Mouse (Mus musculus): ENCODE data around the gene Heatr6. TPM values are rescaled to one million over a fixed set of nuclear protein-coding genes. Genes with fewer than 3 reads are reported as not detected.
A peak's percentile ranks its signal among the peaks of the same experiment; 100 is the strongest.

Gene Heatr6
- polyA plus RNA-seq, 1 experiment: 27.4 TPM

DNA sequence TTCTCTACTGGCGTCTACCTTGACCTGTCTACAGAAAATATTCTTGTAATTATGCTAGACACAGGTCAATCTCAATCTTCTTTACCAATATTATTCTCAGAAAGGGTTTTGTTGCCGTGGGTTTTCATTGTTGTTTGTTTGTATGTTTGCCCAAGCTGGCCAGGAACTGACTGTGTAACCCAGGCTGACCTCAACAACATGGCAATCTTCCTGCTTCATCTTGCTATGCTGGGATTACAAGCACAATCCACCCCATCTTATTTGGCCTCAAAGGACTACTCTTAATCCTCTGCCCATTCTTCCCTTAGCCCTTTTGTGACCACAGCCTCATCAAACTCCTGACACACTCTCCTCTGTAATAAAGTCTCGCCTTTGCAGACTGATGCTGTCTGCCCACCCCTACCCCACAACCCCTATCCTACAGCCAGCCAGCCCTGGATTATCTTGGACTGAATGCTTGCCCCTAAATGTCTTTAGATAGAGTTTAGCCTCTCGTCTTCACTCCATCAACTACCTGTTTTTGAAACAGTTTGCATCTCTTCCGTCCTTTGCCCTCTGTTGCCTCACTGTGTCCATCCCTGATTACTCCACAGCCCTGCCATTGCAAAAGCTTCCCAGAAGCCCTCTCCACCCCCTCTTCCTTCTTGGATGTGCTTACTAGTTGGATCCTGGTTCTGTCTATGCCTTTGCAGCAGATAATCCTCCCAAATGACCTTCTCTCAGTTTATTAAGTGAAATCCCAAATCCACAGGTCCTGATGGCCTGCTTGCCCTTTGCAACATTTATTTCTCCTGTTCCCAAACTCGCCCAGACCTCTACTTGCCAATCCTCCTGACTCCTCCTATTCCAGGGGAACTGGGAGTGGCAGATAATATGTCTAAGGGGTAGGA lies 5.9 kb upstream of the Heatr6 start:
- no peaks in the 10 kb centered on the region for H3K36me3 ChIP-seq (ENCODE audit: control insufficient read depth, insufficient read depth, low read length)
- WGBS: 68% methylated on average over 6 of the region's 6 CpGs
- peaks cover 10% of the 10 kb centered on the region for H3K4me1 ChIP-seq (ENCODE audit: control insufficient read depth, insufficient read depth, insufficient read length, low read length)
- no peaks in the 10 kb centered on the region for H3K27me3 ChIP-seq (ENCODE audit: control insufficient read depth, insufficient read depth, low read length)
- no peak overlapping the region for H3K27ac ChIP-seq (ENCODE audit: insufficient read depth, low read depth, low read length)
- TF ChIP-seq POLR2A (IDR thresholded peaks at IDR 0.05; ENCODE audit: low read depth, low read length): no peak
- TF ChIP-seq CTCF (IDR thresholded peaks at IDR 0.05; ENCODE audit: extremely low read depth, insufficient read length, insufficient replicate concordance, low read depth, low read length): no peak
- no peak overlapping the region for H3K4me3 ChIP-seq (ENCODE audit: low read depth, low read length)

DNA sequence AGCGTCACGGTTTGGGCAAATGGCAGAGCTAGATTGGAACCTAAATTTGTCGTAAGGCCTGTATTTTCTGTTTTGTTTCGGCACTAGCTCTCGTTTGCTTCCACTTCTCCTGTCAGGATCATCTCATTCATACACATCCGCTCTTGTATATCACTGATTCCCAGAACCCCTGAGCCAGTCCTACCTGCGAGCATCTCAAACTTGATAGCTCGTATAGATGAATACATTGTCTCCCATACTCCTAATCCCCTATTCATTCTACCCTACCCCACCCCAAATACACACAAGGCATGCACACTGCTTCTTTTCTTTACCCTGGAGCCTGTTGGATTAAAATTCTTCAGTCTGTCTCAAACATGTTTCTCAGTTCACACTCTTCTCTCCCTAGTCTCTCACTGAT lies 731 bp downstream of the Heatr6 start:
- TF ChIP-seq POLR2A (IDR thresholded peaks at IDR 0.05; ENCODE audit: low read depth, low read length) (no peak), CTCF (IDR thresholded peaks at IDR 0.05; ENCODE audit: extremely low read depth, insufficient read length, insufficient replicate concordance, low read depth, low read length) (no peak)
- Histone ChIP-seq H3K36me3 (ENCODE audit: control insufficient read depth, insufficient read depth, low read length) (peaks cover 28% of the 10 kb centered on the region), H3K4me1 (ENCODE audit: control insufficient read depth, insufficient read depth, insufficient read length, low read length) (peaks cover 7% of the 10 kb centered on the region; the same call in 1 of the 2 replicates), H3K4me3 (ENCODE audit: low read depth, low read length) (peak overlapping the region; percentile 94), H3K27ac (ENCODE audit: insufficient read depth, low read depth, low read length) (peak overlapping the region; percentile 50; the same call in 1 of the 2 replicates), H3K27me3 (ENCODE audit: control insufficient read depth, insufficient read depth, low read length) (no peaks in the 10 kb centered on the region)
- WGBS: 4% methylated on average over 8 of the region's 8 CpGs

DNA sequence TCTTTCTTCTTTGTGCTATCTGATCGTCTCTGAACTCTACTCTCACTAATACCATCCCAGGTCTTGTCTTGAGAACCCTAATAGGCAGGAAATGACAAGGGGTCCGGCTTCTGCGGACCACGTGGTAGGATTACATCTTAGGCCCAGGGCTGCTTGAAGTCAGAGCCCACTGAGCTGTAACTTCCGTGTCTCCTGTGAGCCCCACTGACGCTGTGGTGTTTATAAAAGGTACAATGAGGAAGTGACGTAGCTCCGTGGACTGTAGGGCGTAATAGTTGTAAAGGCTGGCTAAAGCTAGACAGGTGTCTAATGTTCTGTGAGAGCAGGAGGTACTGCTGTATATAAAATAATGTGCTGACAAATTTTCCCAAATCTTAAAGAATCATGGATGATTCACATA lies 13.8 kb downstream of the Heatr6 start:
- no peak overlapping the region for H3K27ac ChIP-seq (ENCODE audit: insufficient read depth, low read depth, low read length)
- H3K4me3 ChIP-seq (ENCODE audit: low read depth, low read length): no peak overlapping the region
- peaks cover 71% of the 10 kb centered on the region for H3K36me3 ChIP-seq (ENCODE audit: control insufficient read depth, insufficient read depth, low read length)
- WGBS: 73% methylated on average over 9 of the region's 9 CpGs
- H3K27me3 ChIP-seq (ENCODE audit: control insufficient read depth, insufficient read depth, low read length): no peaks in the 10 kb centered on the region
- no peak for TF ChIP-seq CTCF (IDR thresholded peaks at IDR 0.05; ENCODE audit: extremely low read depth, insufficient read length, insufficient replicate concordance, low read depth, low read length)
- no peak for TF ChIP-seq POLR2A (IDR thresholded peaks at IDR 0.05; ENCODE audit: low read depth, low read length)
- peaks cover 6% of the 10 kb centered on the region; the same call in 1 of the 2 replicates for H3K4me1 ChIP-seq (ENCODE audit: control insufficient read depth, insufficient read depth, insufficient read length, low read length)

DNA sequence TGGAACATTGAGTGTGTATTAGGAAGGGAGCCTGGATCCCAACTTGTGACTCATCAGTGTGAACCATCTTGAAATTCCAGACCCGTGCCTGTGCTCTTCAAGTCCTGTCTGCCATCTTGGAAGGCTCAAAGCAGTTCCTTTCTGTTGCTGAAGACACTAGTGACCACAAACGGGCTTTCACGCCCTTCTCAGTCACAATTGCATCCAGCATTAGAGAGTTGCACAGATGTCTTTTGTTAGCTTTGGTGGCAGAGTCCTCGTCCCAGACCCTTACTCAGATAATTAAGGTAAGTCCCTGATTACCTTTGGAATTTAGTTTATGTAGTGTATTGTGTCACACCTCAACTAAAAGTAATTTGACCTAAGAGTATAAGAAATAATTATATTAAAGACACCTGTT lies 15.5 kb downstream of the Heatr6 start:
- H3K27ac ChIP-seq (ENCODE audit: insufficient read depth, low read depth, low read length): no peak overlapping the region
- no peak overlapping the region for H3K4me3 ChIP-seq (ENCODE audit: low read depth, low read length)
- no peaks in the 10 kb centered on the region for H3K4me1 ChIP-seq (ENCODE audit: control insufficient read depth, insufficient read depth, insufficient read length, low read length)
- WGBS: 90% methylated on average over 4 of the region's 4 CpGs
- TF ChIP-seq CTCF (IDR thresholded peaks at IDR 0.05; ENCODE audit: extremely low read depth, insufficient read length, insufficient replicate concordance, low read depth, low read length) (no peak), POLR2A (IDR thresholded peaks at IDR 0.05; ENCODE audit: low read depth, low read length) (no peak)
- no peaks in the 10 kb centered on the region for H3K27me3 ChIP-seq (ENCODE audit: control insufficient read depth, insufficient read depth, low read length)
- H3K36me3 ChIP-seq (ENCODE audit: control insufficient read depth, insufficient read depth, low read length): peaks cover 80% of the 10 kb centered on the region

DNA sequence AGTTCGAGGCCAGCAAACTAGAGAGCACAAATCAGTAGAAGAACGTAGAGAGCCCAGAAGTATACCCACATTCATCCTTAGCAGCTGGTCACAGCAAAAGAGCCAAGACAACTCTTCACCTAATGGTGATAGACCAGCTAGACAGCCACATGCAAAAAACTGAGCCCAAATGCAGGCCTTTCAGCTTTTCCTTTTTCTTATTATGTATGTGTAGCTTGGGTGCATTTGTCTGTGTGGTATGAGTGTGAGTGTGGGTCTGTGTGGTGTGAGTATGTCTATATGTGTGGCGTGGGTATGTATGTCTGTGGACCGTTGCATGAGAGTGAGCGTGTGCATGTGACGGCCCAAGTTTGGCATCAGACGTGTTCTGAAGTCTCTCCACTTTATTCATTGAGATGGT lies 17.5 kb downstream of the Heatr6 start:
- Histone ChIP-seq H3K4me3 (ENCODE audit: low read depth, low read length) (no peak overlapping the region), H3K36me3 (ENCODE audit: control insufficient read depth, insufficient read depth, low read length) (peaks cover 79% of the 10 kb centered on the region), H3K27ac (ENCODE audit: insufficient read depth, low read depth, low read length) (no peak overlapping the region), H3K27me3 (ENCODE audit: control insufficient read depth, insufficient read depth, low read length) (no peaks in the 10 kb centered on the region), H3K4me1 (ENCODE audit: control insufficient read depth, insufficient read depth, insufficient read length, low read length) (no peaks in the 10 kb centered on the region)
- TF ChIP-seq POLR2A (IDR thresholded peaks at IDR 0.05; ENCODE audit: low read depth, low read length) (no peak), CTCF (IDR thresholded peaks at IDR 0.05; ENCODE audit: extremely low read depth, insufficient read length, insufficient replicate concordance, low read depth, low read length) (no peak)
- WGBS: 94% methylated on average over 7 of the region's 7 CpGs

DNA sequence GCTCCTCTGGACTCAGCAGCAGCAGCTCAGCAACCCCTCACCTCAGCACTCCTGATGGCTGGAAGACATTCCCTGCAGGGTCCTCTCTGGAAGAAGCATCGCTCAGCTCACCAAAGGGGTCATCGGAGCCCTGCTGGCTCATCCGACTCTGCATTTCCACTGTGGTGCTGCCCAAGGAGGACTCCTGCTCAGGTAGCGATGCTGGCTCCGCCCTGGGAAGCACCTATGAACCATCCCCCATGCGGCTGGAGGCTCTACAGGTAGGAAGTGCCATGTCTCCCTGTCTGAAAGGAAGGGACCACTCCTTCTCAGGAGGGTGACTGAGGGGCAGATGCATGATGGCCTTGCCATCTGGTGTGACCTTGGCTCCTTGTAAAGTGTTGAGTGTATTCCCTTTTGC lies 18.8 kb downstream of the Heatr6 start:
- no peak for TF ChIP-seq CTCF (IDR thresholded peaks at IDR 0.05; ENCODE audit: extremely low read depth, insufficient read length, insufficient replicate concordance, low read depth, low read length)
- no peak for TF ChIP-seq POLR2A (IDR thresholded peaks at IDR 0.05; ENCODE audit: low read depth, low read length)

DNA sequence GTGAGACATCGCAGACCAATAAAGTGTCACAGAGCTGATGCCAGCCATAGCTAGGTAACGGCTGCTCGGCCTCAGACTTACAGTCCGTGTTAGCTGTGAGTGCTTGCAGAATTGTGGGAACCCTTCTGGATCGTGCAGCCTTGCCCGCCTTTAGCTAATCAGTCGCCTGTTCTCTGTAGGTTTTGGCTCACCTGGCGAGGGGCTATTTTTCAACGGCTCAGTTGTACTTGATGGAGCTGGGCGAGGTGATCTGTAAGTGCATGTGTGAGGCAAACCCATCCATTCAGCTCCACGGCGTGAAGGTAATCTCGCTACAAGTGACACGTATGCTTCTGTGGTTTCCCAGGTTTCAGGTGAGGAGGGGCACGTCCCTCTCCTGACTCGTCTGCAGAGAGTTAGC lies 20.2 kb downstream of the Heatr6 start:
- Histone ChIP-seq H3K4me3 (ENCODE audit: low read depth, low read length) (no peak overlapping the region), H3K27ac (ENCODE audit: insufficient read depth, low read depth, low read length) (no peak overlapping the region), H3K27me3 (ENCODE audit: control insufficient read depth, insufficient read depth, low read length) (no peaks in the 10 kb centered on the region), H3K36me3 (ENCODE audit: control insufficient read depth, insufficient read depth, low read length) (peaks cover 76% of the 10 kb centered on the region), H3K4me1 (ENCODE audit: control insufficient read depth, insufficient read depth, insufficient read length, low read length) (no peaks in the 10 kb centered on the region)
- WGBS: 93% methylated on average over 16 of the region's 16 CpGs
- TF ChIP-seq CTCF (IDR thresholded peaks at IDR 0.05; ENCODE audit: extremely low read depth, insufficient read length, insufficient replicate concordance, low read depth, low read length): no peak
- no peak for TF ChIP-seq POLR2A (IDR thresholded peaks at IDR 0.05; ENCODE audit: low read depth, low read length)

More for the DNA sequence above, 18.8 kb downstream of the Heatr6 start:
- WGBS: 98% methylated on average over 6 of the region's 6 CpGs
- Histone ChIP-seq H3K4me1 (ENCODE audit: control insufficient read depth, insufficient read depth, insufficient read length, low read length) (no peaks in the 10 kb centered on the region), H3K27me3 (ENCODE audit: control insufficient read depth, insufficient read depth, low read length) (no peaks in the 10 kb centered on the region), H3K27ac (ENCODE audit: insufficient read depth, low read depth, low read length) (no peak overlapping the region), H3K36me3 (ENCODE audit: control insufficient read depth, insufficient read depth, low read length) (peaks cover 81% of the 10 kb centered on the region), H3K4me3 (ENCODE audit: low read depth, low read length) (no peak overlapping the region)

Measured in small intestine, adult 2 months (tissue).